Mouse (Mus musculus) heart, postnatal 14 days (tissue): ENCODE data around the gene Pkhd1. TPM values are rescaled to one million over a fixed set of nuclear protein-coding genes. Genes with fewer than 3 reads are reported as not detected.
"Not testable (repeated sequence)": the region's sequence is repeated elsewhere in the genome, so short reads cannot be mapped to it uniquely, and the experiment has no call there.

Experiments used
- DNase-seq, 2 experiments: peaks; one replicate each; pipeline ENCODE4 v3.0.0; 2021 to 2022
- intact Hi-C: fragments of 180-260 bp; cut with DNase I; formaldehyde crosslinking; loops from one replicate; pipeline ENCODE4 v1.15.1; 2025
- total RNA-seq, 2 experiments: library from RNA; stranded (reverse); gene quantifications; 2 replicates each; pipeline ENCODE4 v1.2.3; 2021

Gene Pkhd1
- total RNA-seq, 2 experiments from 2014 or later = not detected

DNA sequence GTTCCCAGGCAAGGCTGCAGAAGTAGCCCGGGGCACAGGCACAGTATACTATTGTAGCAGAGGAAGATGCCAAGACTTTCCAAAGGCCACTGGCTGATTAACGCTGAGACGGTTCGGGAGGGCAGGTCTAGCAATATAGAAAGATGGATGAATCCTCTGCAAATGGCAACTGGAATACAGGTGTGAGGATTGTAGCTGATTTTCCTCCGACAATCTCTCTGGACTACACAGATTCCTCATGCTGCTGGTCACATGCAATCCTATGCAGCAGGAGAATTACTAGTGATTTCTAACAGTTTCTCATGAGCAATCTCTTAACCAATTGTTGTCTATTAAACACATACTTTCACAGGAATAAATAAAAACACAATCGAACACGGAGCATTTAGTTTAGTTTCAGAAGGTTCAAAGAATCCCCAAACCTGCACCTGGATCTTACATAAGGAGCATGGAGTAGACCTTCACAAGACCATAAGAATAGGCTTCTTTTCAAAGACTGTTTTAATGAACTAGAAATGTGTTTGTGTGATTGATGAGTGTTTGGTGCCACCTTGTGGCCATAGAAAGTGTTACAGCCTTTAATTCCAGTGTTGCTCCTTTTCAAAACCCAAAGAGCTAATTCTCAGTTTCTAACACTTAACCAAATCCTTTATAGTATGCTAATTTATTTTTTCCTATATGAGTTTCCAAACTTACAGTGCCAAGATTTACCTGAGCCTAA, 104.3 kb downstream of the Pkhd1 start:
- intact Hi-C loops = loop anchor here (5.0 kb wide), 2 partner anchors 201 to 1306 kb away; partner anchors contain the start of gene Tfap2b
- DNase-seq = peak; percentile 18 to 39

- intact Hi-C loops = no loop called here
- no peak for DNase-seq
Observed at GRCm38 (mm10) chr1:20498965-20499364, 118.9 kb downstream of the Pkhd1 start.

DNA sequence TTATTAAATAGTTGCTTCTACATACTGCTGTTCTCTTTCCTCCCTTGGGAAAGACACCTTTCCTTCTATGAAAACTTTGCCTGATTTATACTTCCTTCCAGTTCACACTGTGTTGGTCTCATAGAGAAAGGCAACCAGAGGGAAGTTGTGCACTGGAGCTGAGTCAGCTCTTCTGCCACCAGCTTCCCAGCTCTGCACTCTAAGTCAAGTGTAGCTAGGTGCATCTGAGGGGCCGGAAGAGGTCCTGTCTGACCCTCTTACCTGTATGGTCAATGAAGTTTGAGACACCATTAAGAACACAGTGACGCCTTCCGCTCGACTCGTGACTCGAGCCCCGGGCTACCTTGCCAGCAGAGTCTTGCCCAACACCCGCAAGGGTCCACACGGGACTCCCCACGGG, 131.8 kb downstream of the Pkhd1 start:
- intact Hi-C loops = no loop called here
- DNase-seq = no peak

GRCm38 (mm10) chr1:20481843-20482242, 136.0 kb downstream of the Pkhd1 start:
- intact Hi-C loops = no loop called here
- no peak for DNase-seq

DNA sequence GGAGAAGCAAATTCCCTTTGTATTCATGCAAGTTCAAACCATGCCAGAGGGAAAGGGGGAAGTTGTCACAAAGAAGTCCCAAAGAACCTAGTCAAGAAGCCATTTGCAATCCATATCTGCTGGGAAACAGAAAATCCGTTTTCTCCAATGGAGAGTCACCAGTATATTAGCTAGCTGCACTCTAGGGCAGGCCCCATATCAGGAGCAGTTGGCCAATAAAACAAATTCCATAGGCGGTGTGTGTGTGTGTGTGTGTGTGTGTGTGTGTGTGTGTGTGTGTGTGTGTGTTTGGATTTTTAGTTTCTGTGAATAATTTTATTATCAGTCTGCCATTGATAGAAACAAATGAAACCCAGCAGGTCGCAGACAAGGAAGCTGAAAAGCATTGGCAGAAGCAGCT, 139.2 kb downstream of the Pkhd1 start:
- intact Hi-C loops = no loop called here
- no peak for DNase-seq

- no peak for DNase-seq
- intact Hi-C loops = no loop called here
Observed at GRCm38 (mm10) chr1:20478266-20478659, 139.6 kb downstream of the Pkhd1 start.

DNA sequence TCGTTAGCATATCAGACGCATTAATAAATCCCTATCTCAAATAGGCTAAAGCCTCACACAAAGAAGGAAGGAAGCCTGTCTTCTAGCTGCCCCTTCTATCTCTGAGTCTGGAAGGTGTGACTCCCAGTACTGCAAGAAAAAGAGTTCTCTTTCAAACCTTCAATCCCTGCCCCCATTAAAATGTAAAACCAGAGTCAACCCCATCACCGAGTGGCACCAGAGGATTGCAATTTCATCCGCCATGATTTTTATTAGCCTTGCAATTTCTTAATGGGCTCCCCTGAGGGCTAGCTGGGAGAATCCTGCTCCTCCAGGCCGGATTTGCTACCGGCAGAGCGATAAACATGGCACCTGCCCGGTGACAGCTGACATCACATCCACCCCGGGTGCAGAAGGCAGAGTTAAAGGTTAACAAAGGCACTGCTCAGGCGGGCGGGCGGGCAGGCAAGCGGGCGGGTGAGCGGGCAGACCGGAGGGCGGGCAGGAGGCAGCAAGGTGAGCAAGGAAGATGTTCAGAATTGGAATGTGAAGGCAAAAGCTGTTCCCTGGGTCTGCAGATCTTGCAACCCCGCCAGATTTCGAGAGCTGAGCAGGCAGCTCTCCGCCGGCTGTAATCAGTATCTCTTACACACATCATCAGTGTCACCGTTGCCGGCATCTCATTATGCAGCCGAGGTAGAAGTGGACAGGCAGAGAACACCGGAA, 140.2 kb downstream of the Pkhd1 start:
- intact Hi-C loops = no loop called here
- DNase-seq = no peak

DNA sequence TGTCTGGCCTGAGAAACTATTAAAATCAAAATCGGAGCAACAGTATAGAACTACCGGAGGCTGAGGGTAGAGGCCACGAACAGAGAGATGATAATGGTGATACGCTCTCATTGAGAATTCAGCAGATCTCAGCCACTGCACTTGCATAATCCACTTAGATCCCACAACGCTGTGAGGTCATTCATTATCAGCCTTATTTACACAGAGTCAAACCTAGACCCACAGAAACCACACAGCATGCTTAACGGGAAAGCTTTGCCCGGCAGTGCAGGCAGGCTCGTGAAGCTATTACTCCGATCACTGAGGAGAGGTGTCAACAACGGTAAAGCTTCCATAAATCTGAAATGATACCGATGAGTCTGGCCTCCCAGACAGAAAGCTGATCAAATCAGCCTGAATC, 147.1 kb downstream of the Pkhd1 start:
- intact Hi-C loops = no loop called here

GRCm38 (mm10) chr1:20470317-20470716, 147.5 kb downstream of the Pkhd1 start:
- intact Hi-C loops = no loop called here

More for the DNA sequence above, 147.1 kb downstream of the Pkhd1 start:
- DNase-seq = no peak

GRCm38 (mm10) chr1:20466481-20466880, 151.4 kb downstream of the Pkhd1 start:
- no peak for DNase-seq
- intact Hi-C loops = no loop called here

More at GRCm38 (mm10) chr1:20470317-20470716, 147.5 kb downstream of the Pkhd1 start:
- DNase-seq = no peak

DNA sequence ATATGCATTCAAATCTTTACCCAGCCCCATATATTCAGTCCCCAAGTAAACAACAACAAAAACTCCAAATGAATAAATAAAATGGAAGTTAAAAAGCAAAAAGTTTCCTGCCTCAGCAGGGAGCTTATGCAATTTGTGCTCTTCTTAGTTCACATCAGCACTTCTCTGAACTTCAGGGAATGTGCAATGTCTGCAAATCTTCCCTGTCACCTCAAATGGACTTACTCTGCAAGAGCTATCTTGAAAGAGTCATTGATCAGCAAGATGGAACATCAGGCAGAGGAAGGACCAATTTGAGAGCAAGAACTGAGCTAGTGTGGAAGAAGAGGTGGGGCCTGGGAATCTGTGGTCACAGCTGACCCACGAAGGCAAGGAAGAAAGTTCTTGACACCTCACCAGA, 163.2 kb downstream of the Pkhd1 start:
- DNase-seq = no peak
- intact Hi-C loops = no loop called here

DNA sequence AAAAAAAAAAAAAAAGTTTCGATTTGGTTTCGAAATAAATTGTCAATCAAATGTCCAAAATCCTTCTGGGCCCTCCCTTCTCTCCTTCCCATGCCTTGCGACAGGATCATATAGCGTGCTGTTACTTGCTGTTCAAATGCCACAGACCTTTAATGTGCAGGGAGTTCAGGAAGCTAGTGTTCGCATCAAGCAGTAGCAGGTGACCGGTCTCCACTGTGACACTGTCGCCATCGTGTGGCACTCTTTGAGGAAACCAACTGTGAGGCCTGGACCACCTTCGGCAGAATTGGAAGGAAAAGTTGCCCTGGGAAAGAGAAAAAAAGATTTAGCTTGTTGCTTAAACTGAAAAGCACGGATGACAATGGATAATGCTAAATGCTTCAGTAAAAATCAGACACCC, 167.8 kb downstream of the Pkhd1 start:
- peak in 1 of 2 experiments; percentile 7 for DNase-seq
- intact Hi-C loops = no loop called here

- DNase-seq, intact Hi-C loops: not testable (repeated sequence)
Observed at GRCm38 (mm10) chr1:20432026-20432425, 185.8 kb downstream of the Pkhd1 start.

GRCm38 (mm10) chr1:20429056-20429394, 188.8 kb downstream of the Pkhd1 start:
- no peak for DNase-seq
- intact Hi-C loops = no loop called here

- no peak for DNase-seq
- intact Hi-C loops = no loop called here
Observed at GRCm38 (mm10) chr1:20428370-20429055, 189.4 kb downstream of the Pkhd1 start.

- intact Hi-C loops = no loop called here
- no peak for DNase-seq
Observed at GRCm38 (mm10) chr1:20409411-20409967, 208.4 kb downstream of the Pkhd1 start.

- intact Hi-C loops = no loop called here
- no peak for DNase-seq
Observed at GRCm38 (mm10) chr1:20398319-20398718, 219.5 kb downstream of the Pkhd1 start.

DNA sequence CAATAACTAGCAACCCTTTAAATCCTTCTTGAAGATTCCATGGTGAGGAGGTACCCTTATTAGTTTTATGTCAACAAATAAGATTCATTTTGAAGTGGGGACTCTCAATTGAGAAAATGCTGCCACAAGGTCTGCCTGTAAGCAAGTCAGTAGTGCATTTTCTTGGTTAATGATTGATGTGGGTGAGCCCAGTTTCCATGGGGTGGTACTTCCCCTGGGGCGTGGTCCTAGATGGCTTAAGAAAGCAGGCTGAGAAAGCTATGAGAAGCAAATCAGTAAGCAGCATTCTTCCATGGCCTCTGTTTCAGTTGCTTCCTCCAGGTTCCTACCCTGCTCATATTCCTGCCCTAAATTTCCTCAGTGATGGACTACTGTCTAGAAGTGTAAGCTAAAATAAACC, 253.4 kb downstream of the Pkhd1 start:
- no peak for DNase-seq
- intact Hi-C loops = no loop called here

- DNase-seq = no peak
- intact Hi-C loops = no loop called here
Observed at GRCm38 (mm10) chr1:20344651-20345050, 273.2 kb downstream of the Pkhd1 start.

GRCm38 (mm10) chr1:20311485-20311884, 306.4 kb downstream of the Pkhd1 start:
- intact Hi-C loops = loop anchor here (5.0 kb wide), 1 partner anchor 201 kb away; no protein-coding TSS in a partner anchor
- peak; percentile 11 to 59 for DNase-seq

DNA sequence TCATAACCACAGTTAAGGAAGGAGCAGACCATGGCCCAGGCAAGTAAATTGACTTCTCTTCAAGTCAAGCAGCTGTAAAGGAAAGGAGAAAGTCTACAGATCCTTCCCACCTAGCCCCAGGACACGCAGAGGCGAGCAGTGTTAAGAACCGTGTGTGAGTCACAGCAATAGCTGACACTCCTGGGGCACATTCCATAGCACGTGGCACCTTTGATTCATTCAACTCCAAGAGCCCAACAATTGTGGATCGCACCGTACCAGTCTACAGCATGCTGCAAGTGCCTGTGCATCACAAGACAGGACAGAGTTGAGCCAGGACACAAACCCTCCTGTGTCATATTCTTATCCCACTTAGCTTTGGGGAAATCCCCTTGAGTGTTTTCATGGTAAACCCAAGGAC, 306.9 kb downstream of the Pkhd1 start:
- intact Hi-C loops = loop anchor here (5.0 kb wide), 1 partner anchor 201 kb away; no protein-coding TSS in a partner anchor
- no peak for DNase-seq
